Mouse (Mus musculus): ENCODE measurements at regions not wholly inside any gene's neighbourhood (a gene's known extent, or its start where the extent isn't known, plus 50 kb on each side); places are given as distances from the start of the nearest gene placed in this dataset.

GRCm38 (mm10) chr13:107845838-107846237 is 198.4 kb upstream of the Smim15 start:
- DNase-seq, result no peak
- intact Hi-C loops (cut with DNase I), result no loop called here

- intact Hi-C loops (cut with DNase I), result loop anchor here (5.0 kb wide), 1 partner anchor 33 kb away; no protein-coding TSS in a partner anchor
- no peak for DNase-seq
Observed at GRCm38 (mm10) chr13:107844085-107844484, 200.2 kb upstream of the Smim15 start.

- intact Hi-C loops (cut with DNase I), result no loop called here
- DNase-seq, result no peak
Observed at GRCm38 (mm10) chr13:107838126-107838715, 206.0 kb upstream of the Smim15 start.

- intact Hi-C loops (cut with DNase I), result no loop called here
Observed at GRCm38 (mm10) chr13:107837206-107837952, 206.9 kb upstream of the Smim15 start.

GRCm38 (mm10) chr13:107835756-107836385 is 208.4 kb upstream of the Smim15 start:
- DNase-seq, result no peak
- intact Hi-C loops (cut with DNase I), result no loop called here

More at GRCm38 (mm10) chr13:107837206-107837952, 206.9 kb upstream of the Smim15 start:
- no peak for DNase-seq

GRCm38 (mm10) chr13:107831997-107832396 is 212.2 kb upstream of the Smim15 start:
- intact Hi-C loops (cut with DNase I), result loop anchor here (2.0 to 5.0 kb wide), 2 partner anchors 57 to 210 kb away; partner anchors contain the start of gene Smim15
- no peak for DNase-seq

GRCm38 (mm10) chr13:107831221-107831681 is 213.0 kb upstream of the Smim15 start:
- DNase-seq, result peak; percentile 96 to 97
- intact Hi-C loops (cut with DNase I), result loop anchor here (5.0 kb wide), 1 partner anchor 211 kb away; the partner anchor contains the start of gene Smim15

- DNase-seq, result no peak
- intact Hi-C loops (cut with DNase I), result loop anchor here (5.0 kb wide), 1 partner anchor 212 kb away; the partner anchor contains the start of gene Smim15
Observed at GRCm38 (mm10) chr13:107830281-107830680, 214.0 kb upstream of the Smim15 start.

- intact Hi-C loops (cut with DNase I), result loop anchor here (5.0 kb wide), 1 partner anchor 212 kb away; the partner anchor contains the start of gene Smim15
- no peak for DNase-seq
Observed at GRCm38 (mm10) chr13:107829861-107830260, 214.4 kb upstream of the Smim15 start.

- intact Hi-C loops (cut with DNase I), result no loop called here
- no peak for DNase-seq
Observed at GRCm38 (mm10) chr13:107825636-107826035, 218.6 kb upstream of the Smim15 start.

- no peak for DNase-seq
- intact Hi-C loops (cut with DNase I), result no loop called here
Observed at GRCm38 (mm10) chr13:107823342-107823741, 220.9 kb upstream of the Smim15 start.

- intact Hi-C loops (cut with DNase I), result no loop called here
- no peak for DNase-seq
Observed at GRCm38 (mm10) chr13:107822198-107822597, 222.0 kb upstream of the Smim15 start.

- intact Hi-C loops (cut with DNase I), result no loop called here
- DNase-seq, result no peak
Observed at GRCm38 (mm10) chr13:107813562-107814161, 230.6 kb upstream of the Smim15 start.

GRCm38 (mm10) chr13:107812014-107812413 is 232.2 kb upstream of the Smim15 start:
- no peak for DNase-seq
- intact Hi-C loops (cut with DNase I), result no loop called here

GRCm38 (mm10) chr13:107810802-107811192 is 233.4 kb upstream of the Smim15 start:
- intact Hi-C loops (cut with DNase I), result no loop called here
- DNase-seq, result no peak

GRCm38 (mm10) chr13:107810060-107810801 is 234.0 kb upstream of the Smim15 start:
- no peak for DNase-seq
- intact Hi-C loops (cut with DNase I), result no loop called here

GRCm38 (mm10) chr13:107808961-107809360 is 235.3 kb upstream of the Smim15 start:
- DNase-seq, result no peak
- intact Hi-C loops (cut with DNase I), result no loop called here

GRCm38 (mm10) chr13:107804418-107804817 is 239.8 kb upstream of the Smim15 start:
- intact Hi-C loops (cut with DNase I), result no loop called here
- DNase-seq, result no peak

- intact Hi-C loops (cut with DNase I), result no loop called here
- DNase-seq, result no peak
Observed at GRCm38 (mm10) chr13:107799199-107799945, 244.9 kb upstream of the Smim15 start.
